Mouse (Mus musculus): ENCODE results near the gene D11Wsu47e. TPM values are rescaled to one million over a fixed set of nuclear protein-coding genes. Genes with fewer than 3 reads are reported as not detected.
"Not testable (repeated sequence)": the region's sequence is repeated elsewhere in the genome, so short reads cannot be mapped to it uniquely, and the experiment has no call there.

Gene D11Wsu47e
- 1 to 10 TPM; 3.4 to 3.8 TPM for total RNA-seq (2021)
- long read RNA-seq, experiment 1, partial matches to known transcripts: 0 of 7 reads
- long read RNA-seq, experiment 1, other reads (novel, unspliced or antisense): 2 of 7 reads
- long read RNA-seq, experiment 2, transcript D11Wsu47e-202 (5 exons, 2,062 nt): major isoform, 5 of 9 reads
- long read RNA-seq, experiment 2, partial matches to known transcripts: 2 of 9 reads
- long read RNA-seq, experiment 2, other reads (novel, unspliced or antisense): 2 of 9 reads

GRCm38 (mm10) chr11:113683957-113684706 lies at the start of gene D11Wsu47e, which contains the start of gene Fam104a:
D11Wsu47e (plus strand) TSS chr11:113684412.
Fam104a (minus strand) TSS chr11:113684155.
- intact Hi-C loops (cut with DNase I): loop anchor here (5.0 kb wide), 1 partner anchor 37 kb away; the partner anchor contains the start of gene Cog1

GRCm38 (mm10) chr11:113634699-113635121 lies 49.5 kb upstream of the D11Wsu47e start:
- intact Hi-C loops (cut with DNase I): no loop called here

More at GRCm38 (mm10) chr11:113683957-113684706, at the start of gene D11Wsu47e, which contains the start of gene Fam104a:
- DNase-seq: peak; percentile 94

GRCm38 (mm10) chr11:113638680-113639079 lies 45.5 kb upstream of the D11Wsu47e start:
- intact Hi-C loops (cut with DNase I): no loop called here
- no peak for DNase-seq

More at GRCm38 (mm10) chr11:113634699-113635121, 49.5 kb upstream of the D11Wsu47e start:
- peak in 1 of 2 experiments; percentile 2 for DNase-seq

GRCm38 (mm10) chr11:113645181-113645580 lies 39.0 kb upstream of the D11Wsu47e start:
- no peak for DNase-seq

GRCm38 (mm10) chr11:113648152-113648551 lies 36.1 kb upstream of the D11Wsu47e start:
- intact Hi-C loops (cut with DNase I): loop anchor here (2.0 to 5.0 kb wide), 2 partner anchors 34 to 163 kb away; partner anchors contain the start of genes D11Wsu47e and Fam104a
- peak; percentile 78 to 79 for DNase-seq

More at GRCm38 (mm10) chr11:113645181-113645580, 39.0 kb upstream of the D11Wsu47e start:
- intact Hi-C loops (cut with DNase I): loop anchor here (5.0 kb wide), 1 partner anchor 37 kb away; the partner anchor contains the start of genes D11Wsu47e and Fam104a

GRCm38 (mm10) chr11:113648690-113649352 lies 35.4 kb upstream of the D11Wsu47e start, which contains the start of gene Cog1:
Cog1 (plus strand) TSS chr11:113649169.
- intact Hi-C loops (cut with DNase I): loop anchor here (2.0 to 5.0 kb wide), 2 partner anchors 33 to 162 kb away; partner anchors contain the start of genes D11Wsu47e and Fam104a
- no peak for DNase-seq

GRCm38 (mm10) chr11:113649353-113650210 lies 34.6 kb upstream of the D11Wsu47e start, which contains the start of gene Slc39a11:
Slc39a11 (minus strand) TSS chr11:113650079.
- intact Hi-C loops (cut with DNase I): loop anchor here (2.0 to 5.0 kb wide), 3 partner anchors 33 to 161 kb away; partner anchors contain the start of genes D11Wsu47e and Fam104a
- peak; percentile 51 to 61 for DNase-seq

GRCm38 (mm10) chr11:113651206-113651906 lies 32.9 kb upstream of the D11Wsu47e start:
- DNase-seq: no peak
- intact Hi-C loops (cut with DNase I): loop anchor here (5.0 kb wide), 1 partner anchor 41 kb away; no protein-coding TSS in a partner anchor

- intact Hi-C loops (cut with DNase I): loop anchor here (5.0 kb wide), 1 partner anchor 40 kb away; no protein-coding TSS in a partner anchor
- no peak for DNase-seq
These were observed 32.3 kb upstream of the D11Wsu47e start for GRCm38 (mm10) chr11:113651907-113652273.

- intact Hi-C loops (cut with DNase I): loop anchor here (5.0 kb wide), 1 partner anchor 40 kb away; no protein-coding TSS in a partner anchor
- no peak for DNase-seq
These were observed 31.7 kb upstream of the D11Wsu47e start for GRCm38 (mm10) chr11:113652516-113652915.

GRCm38 (mm10) chr11:113654105-113654504 lies 30.1 kb upstream of the D11Wsu47e start:
- intact Hi-C loops (cut with DNase I): loop anchor here (5.0 kb wide), 1 partner anchor 38 kb away; no protein-coding TSS in a partner anchor
- DNase-seq: no peak

GRCm38 (mm10) chr11:113654561-113655270 lies 29.5 kb upstream of the D11Wsu47e start:
- intact Hi-C loops (cut with DNase I): loop anchor here (5.0 kb wide), 1 partner anchor 38 kb away; no protein-coding TSS in a partner anchor
- DNase-seq: no peak

GRCm38 (mm10) chr11:113656511-113656932 lies 27.7 kb upstream of the D11Wsu47e start:
- intact Hi-C loops (cut with DNase I): no loop called here

GRCm38 (mm10) chr11:113657221-113657620 lies 27.0 kb upstream of the D11Wsu47e start:
- no peak for DNase-seq
- intact Hi-C loops (cut with DNase I): no loop called here

More at GRCm38 (mm10) chr11:113656511-113656932, 27.7 kb upstream of the D11Wsu47e start:
- no peak for DNase-seq

- intact Hi-C loops (cut with DNase I): no loop called here
- no peak for DNase-seq
These were observed 25.9 kb upstream of the D11Wsu47e start for GRCm38 (mm10) chr11:113658319-113658718.

GRCm38 (mm10) chr11:113658763-113659162 lies 25.4 kb upstream of the D11Wsu47e start:
- intact Hi-C loops (cut with DNase I): no loop called here
- DNase-seq: no peak

- intact Hi-C loops (cut with DNase I); DNase-seq: not testable (repeated sequence)
These were observed 24.0 kb upstream of the D11Wsu47e start for GRCm38 (mm10) chr11:113660213-113660612.
